Mouse (Mus musculus) layer of hippocampus, postnatal 10 days (tissue): ENCODE data around the gene Tasp1. TPM values are rescaled to one million over a fixed set of nuclear protein-coding genes. Genes with fewer than 3 reads are reported as not detected.
"Not testable (repeated sequence)": the region's sequence is repeated elsewhere in the genome, so short reads cannot be mapped to it uniquely, and the experiment has no call there.

Source experiments
- DNase-seq, 2 experiments: peaks; one replicate each; pipeline ENCODE4 v3.0.0; 2021; ENCODE audit warnings: low spot score in 2 of 2
- long read RNA-seq: library from polyadenylated mRNA; stranded (forward); transcript quantifications from one replicate; pipeline ENCODE4 v2.0.0, GENCODE M21; 2023
- total RNA-seq, 2 experiments: library from RNA; stranded (reverse); gene quantifications; 2 replicates each; pipeline ENCODE4 v1.2.3; 2021

Gene Tasp1
- total RNA-seq: 10 to 100 TPM; 29.0 to 33.6 TPM
- long read RNA-seq, transcript Tasp1-203 (14 exons, 2,258 nt): minor isoform, 12 of 62 reads
- long read RNA-seq, transcript Tasp1-201 (14 exons, 2,480 nt): major isoform, 15 of 62 reads
- long read RNA-seq, partial matches to known transcripts: 14 of 62 reads
- long read RNA-seq, other reads (novel, unspliced or antisense): 21 of 62 reads

DNA sequence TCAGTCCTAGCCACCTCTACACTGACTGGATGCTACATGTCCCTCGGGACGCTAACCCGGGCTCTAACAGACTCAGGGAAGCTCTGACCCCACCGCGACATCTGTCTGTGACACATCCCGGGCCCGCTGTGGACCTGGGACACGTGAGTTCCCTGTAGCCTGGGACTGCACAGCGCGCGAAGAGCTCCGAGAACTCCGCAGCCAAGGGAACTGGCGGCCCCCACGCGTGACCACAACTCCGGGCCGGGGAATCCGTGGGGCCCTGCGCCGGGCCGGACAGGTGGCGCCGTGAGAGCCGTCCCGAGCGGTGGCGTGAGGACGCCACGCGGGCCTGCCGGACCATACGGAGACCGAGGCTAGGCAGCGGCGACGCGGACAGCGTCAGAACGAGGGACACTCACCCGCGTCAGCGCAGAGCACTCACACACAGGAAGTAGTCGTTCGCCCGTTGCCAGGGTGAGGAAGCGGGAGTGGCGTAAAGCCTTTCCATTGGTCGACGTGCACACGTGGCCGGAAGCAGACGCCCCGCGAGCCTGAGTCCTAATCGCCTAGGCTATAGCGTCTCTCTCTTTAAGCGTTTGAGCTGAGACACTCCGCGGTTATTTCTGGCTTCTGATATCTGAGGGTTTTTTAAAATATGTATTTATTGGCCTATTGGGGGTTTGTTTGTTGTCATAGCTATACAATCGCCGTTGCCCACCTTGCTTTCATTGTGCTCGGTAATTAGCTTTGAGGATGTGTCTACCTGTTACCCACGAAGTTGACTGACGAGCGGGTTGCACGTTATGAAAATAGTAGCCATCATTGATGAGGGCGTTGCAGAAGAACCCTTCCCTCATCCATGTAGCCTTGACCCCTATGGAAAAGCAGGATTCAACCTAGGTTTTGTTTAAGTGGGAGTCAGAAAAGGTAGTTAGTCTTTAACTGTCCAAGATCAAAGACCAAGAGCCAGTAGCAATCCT is at the start of gene Tasp1:
Gene Tasp1 (minus strand): TSS at position 453 of the 962 bp plus-strand sequence.
- peak; percentile 89 to 90 for DNase-seq

DNA sequence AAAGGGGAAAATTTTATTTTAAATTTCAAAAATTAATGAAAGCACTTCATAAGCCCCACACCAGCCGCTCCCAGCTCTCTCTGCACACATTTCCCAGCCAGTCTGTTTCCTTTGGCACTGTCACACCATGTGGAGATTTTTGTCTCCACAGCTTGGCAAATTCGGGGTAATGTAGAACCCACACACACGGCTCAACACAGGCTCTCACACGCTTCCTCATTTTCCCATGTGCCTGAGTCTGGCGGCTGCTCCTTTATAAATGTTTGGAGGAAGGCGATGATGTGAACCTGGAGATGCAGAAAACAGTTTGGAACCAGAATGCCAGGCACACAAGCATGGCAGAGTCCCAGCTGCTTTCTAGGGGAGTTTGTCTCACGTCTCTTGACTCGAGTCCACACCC is 47.2 kb upstream of the Tasp1 start:
- DNase-seq: peak; percentile 36 to 42

DNA sequence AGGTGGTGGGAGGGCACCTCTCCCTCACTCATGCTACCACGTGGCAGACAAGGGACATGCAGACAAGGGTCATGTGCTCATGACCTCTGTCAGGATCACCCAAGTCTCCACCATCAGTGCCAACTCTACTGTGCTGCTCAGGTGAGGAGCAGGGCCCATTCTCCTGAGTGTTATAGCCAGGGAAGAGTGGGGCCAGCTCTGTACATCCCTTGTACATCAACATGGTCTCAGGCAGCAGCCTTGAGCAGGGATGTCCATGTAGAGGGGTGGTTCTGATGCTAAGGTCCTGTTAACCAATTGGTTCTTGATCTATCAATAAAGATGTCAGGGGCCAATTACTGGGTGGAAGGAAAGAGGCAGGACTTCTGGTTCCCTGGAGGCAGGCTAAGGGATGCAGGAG is 42.3 kb upstream of the Tasp1 start:
- DNase-seq: no peak

DNA sequence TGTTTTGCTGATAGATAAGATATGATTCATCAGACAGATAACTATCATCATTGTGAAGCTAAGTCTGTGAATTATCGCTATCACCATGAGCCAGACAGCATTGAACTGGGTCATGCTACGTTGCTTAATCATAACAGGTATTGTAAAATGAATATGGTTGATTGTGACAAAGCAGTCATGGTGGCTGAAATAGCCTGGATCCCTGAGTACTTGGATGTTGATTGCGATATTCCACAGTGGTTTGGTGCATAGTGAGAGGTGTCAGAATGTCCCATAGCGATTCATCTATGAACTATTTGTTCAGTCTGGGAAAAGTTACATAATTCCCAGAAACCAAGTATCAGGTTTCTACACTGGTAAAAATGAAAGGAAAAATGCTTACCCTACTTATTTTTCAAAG is 41.0 kb upstream of the Tasp1 start:
- no peak for DNase-seq

DNA sequence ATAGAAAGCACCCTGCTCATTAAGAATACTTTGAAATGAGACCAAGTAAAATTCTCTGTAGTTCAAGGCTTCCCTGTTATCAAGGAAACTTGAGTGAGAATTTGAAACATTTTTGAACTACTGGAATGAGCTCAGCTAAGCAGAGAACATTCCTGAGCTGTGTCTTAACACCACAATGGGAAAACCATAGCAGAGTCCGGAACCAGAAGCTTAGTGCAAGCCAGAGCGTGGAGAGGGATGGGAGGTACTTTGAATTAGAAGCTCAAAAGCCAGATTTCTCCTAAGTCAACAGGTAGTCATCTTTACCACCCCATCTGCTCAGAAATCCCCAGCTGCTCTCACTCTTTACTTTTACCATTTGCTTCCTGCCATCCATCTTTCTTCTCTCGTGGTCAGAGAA is 38.3 kb upstream of the Tasp1 start:
- no peak for DNase-seq

DNA sequence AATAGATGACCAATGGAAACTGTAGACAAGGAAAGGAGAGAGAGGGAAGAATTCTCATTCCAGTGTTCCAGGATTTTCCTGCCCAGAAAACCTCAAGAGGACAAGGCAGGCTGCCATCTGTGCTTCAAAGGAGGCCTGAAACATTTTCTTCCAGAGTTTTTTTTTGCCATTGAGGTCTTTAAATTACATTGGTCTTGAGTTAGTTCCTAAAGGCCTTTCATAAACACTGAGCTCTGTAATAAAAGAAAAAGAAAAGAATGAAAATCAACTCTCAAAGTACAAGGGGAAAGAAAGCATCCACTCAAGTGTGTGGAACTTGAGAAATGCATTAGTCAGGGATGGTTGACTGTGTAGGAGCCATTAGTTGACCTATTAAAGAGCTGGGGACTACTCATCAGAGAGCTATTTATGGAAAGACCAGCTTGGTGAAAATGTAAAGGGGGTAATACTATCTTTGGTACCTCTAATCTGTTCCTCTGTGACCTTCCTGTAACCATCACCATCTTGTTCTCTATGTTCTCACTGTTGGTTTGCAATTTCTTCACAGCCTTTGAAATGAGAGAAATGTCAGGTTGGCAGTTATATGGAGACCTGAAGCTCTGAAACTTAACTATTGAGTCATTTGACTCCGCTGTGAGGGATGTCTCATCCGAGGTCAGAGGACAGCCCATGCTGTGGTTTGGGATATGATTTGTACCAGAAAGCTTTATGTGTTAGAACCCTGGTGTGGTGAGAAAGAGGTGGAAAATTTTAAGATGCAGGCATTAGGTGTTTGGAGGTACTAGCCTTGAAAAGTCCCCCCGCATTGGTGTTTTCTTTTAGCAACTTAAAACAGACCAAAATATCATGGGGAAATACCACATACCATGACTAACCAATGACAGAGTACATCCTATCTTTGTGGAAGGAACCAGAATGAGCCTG is 34.2 kb upstream of the Tasp1 start:
- no peak for DNase-seq

DNA sequence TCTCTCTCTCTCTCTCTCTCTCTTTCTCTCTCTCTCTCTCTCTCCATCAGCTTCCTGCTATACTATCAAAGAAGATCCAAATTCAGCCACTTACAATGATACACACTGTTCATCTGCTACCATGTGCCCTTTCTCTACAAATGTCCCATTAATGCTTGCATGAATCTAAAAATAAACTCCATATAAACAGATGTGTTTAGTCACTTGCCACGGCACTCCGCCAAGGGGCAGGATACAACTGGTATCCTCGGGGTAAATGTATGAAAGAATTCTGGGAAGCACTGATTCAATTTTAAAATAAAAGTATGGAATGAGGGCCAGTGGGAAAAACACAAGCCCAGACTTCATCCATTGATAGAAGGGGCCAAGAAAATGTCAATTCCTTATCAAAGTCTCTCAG is 33.4 kb upstream of the Tasp1 start:
- no peak for DNase-seq

DNA sequence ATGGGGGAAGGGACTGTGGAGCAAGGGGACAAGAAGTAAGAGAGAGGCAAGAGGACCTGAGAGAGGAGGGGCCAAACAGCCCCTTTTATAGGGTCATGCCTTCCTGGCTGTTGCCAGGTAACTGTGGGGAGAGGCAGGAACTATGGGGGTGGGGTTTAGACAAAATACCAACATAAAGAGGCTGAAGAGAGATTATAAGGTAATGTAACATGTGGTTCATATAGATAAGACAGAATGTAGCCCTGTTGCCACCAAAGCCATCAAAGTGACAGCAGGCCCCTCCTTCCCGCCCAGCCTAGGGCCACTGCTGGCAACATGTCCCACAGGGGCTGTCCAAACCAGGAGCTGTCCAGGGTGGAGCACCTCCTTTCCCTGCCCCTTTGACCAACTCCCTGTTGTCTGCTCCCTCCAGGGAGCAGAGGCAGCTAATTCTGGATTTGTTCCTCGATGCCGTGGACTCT is 30.6 kb upstream of the Tasp1 start:
- DNase-seq: no peak

DNA sequence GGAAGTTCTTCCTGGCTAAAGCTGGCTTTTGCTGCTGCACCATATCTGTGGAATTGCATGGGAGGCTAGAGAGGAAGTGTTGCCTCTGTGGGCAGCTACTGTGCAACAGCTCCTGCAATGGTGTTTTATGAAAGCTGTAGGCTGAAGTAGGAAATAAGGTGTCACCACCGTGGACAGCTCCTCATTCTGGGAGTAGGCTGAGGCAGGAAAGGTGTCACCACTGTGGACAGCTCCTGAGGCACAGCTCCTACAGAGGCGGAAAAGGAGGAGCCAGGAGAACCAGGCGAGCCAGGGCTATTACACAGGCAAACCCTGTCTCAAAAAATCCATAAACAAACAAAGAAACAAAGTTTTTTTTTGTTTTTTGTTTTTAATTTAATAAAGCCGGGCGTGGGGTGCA is 29.4 kb upstream of the Tasp1 start:
- no peak for DNase-seq

DNA sequence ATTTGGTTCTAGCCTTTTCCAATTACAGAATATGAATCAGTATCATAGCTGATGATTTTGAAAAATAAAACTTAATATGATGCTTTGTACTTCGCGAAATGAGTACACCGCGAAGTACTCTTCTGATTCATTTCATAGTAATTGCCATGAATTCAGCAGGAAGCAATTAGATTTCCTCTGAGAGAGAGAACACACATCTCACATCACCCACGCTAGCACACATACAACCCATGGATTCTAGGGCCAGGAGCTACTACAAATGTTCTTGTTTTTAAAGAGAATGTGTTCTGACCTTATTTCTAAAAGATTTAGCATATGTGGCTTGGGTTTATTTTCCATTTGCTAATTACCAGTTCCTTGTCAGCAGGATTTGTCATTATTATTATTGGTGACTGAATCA is 26.8 kb upstream of the Tasp1 start:
- DNase-seq: no peak

DNA sequence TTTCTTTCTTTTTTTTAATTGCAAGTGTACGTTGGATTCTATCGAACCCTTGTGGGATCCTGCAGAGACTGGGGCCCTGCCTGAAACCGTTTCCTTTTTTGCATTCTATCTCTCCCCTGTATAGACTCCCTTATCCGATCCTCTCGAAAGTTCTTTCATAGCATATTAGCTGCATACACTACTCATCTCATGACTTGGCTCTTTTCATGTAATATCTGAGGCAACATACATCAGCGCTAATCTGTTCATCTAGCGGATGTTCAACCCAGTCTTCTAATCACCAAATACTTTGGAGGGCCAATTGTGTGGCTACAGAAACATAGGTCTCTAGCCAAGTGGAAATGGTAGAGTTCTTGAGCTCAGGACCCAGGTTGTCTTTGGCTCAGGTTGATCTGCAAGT is 17.6 kb upstream of the Tasp1 start:
- DNase-seq: no peak

DNA sequence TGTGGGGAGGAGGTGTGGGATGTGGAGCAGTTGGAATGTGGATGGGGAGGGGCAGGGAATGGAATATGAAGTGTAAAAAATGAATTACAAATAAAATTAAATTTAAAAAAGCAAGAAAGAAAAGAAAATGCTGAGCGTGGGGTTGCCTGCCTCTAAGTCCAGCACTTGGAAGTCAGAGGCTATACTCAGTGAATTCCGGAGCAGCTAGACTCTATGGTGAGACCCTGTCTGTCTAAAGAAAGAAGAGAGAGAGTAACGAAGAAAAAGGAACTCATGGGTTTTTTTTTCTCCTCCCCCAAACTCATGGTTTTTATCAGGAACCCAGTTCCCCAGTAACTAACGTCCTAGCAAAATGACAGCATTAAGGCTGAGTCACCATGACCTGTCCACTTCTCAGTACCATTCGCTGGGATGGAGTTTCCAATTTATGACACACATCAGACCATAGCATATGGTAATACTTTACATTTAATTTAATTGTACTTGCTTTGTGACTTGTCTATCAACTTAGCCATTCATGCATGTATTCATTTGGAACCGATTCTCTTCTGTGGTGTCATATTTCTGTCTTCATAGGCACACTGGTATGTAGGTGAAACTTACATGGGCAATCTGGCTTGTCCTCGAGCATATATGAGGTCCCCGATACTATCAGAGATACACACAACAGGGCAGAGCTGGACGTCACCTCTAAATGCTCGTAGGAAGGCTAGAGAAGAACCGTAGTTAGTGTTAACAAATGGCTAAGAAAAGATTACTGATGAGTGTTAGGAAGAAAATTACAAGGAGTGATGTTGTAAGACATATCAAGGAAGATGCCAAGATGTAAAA is 14.4 kb upstream of the Tasp1 start:
- DNase-seq: no peak

DNA sequence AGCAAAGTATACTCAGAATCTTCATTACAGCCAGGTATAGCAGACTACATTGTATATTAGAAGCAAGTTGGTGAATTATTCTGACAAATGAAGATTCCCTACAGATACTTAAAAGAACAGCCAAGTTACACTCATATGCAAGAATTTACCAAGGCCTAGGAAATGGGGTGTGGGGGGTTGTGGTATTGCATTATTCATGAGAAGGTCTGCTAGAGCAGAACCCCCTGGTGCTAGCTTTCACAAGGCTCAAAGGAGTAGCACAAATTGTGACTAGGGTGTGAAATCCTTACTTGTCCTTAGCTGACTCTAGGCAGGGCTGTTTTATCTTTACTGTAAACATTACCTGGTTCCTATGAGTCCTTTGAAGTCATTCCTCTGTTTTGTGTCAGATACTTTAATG is 12.7 kb upstream of the Tasp1 start:
- DNase-seq: not testable (repeated sequence)

DNA sequence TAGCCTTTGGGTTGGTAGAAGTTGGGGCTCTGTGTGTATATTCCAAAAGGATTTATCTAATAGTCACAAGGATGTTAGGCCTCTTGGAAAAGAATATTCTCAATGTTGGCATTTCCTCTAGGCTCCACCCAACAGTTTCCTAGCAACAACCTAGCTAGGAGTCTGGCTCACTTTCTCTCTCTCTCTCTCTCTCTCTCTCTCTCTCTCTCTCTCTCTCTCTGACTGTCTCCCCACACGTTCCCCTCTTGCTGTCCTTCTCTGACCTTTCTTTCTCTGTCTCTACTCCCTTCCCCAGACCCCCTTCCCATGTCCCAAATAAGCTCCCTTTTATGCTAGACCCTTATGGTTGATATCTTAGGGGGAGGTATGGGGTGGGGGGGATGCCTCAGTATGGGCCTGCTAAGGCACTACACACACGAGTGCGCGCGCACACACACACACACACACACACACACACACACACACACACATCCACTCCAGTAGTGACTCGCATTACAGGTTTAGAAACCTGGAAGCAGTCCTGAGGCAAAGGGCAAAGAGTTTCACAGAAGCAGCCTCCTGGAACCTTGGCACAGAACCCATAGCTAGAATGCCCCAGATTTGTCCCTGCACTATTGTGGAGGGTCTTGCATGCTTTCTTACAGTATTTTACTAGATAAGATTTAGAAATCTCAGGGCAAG is 12.1 kb upstream of the Tasp1 start:
- no peak for DNase-seq

DNA sequence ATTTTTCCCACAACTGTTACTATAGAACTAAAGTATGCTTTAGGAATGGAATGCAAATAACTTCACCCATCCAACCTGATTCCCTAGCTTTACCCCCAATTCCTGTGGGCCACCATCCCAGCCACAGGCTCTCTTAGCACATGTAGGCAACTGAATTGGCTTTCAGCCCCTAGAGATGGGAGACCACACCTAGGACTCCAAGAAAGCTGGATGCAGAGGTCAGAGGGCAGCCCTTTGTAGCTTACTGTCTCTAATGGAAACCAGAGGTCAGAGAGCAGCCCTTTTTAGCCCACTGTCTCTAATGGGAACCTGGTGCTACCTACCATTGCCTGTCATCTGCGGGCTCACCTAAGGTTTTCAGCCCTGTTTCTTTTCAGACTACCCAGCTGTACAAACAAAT is 10.9 kb upstream of the Tasp1 start:
- no peak for DNase-seq

DNA sequence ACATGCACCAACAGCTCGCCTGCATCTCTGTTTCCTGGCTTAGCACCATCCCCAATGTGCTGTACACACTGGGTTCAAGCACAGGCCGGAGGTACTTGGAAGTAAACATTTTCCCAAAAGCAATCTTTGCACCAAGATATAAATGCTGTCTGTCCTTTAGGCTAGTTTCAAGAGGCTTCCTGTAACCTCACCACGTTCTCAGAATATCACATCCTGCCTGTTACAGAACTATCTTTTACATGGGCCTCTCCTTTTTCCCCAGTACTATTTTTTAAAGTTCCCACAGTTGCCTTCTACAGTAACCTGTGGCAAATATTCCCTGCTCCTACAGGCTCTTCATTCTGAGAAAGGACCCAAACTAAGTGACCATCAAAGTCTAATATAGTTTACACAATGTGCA is 8.5 kb upstream of the Tasp1 start:
- DNase-seq: no peak

DNA sequence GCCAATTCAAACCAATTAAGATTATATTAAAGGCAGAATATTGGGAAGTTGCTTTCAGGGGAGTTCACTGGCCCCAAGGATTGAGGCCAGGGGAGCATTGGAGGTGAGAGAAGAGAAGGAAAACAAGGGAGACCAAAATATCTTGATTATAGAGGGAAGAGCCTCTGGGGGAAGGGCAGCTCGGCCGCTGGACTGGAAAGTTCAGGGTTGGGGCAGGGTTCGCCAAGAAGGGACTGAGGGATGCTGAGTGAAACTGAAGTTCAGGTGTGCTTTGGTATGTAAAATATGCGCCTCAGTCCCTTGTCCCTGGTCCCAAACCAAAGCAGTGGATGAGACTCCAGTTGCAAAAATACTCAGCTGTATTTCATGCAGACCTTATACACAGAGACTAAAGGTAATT is 911 bp upstream of the Tasp1 start:
- DNase-seq: no peak

DNA sequence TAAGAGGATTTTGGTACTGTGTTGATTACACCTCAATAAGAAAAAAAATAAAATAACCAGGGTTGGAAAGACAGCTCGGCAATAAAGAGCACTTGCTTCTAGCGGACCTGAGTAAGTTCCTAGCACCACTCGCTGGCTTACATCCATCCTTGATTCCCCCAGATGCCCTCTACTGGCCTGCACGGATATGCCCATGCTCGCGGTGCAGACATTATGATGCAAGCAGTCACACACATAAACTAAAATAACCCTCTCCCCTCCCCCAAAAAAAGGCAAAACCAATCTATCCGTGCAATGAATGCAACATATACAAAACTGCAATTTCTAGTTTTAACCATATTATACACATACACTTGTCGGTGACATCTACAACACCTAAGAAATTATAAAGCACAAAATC is 929 bp downstream of the Tasp1 start:
- no peak for DNase-seq

DNA sequence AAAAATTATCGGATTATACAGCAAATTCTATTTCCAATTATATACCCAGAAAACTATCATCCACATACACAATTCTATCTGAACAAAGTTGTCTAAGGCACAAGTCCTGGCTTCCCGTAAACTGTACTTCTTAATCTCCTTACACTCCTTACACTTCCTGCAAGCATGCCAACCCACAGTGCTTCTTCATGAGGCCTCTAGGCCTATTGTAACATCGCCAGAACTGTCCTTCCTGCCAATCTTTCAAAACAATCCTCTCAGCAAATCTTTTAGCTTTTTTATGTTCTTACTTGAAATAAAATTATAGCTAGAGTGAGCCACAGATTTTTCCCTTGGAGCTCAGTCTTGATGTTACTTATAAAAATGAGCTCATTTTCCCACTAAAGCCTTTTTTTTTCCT is 5.1 kb downstream of the Tasp1 start:
- no peak for DNase-seq
